Mouse (Mus musculus) liver, postnatal 0 days (tissue): ENCODE results near the gene Sppl2c. TPM values are rescaled to one million over a fixed set of nuclear protein-coding genes. Genes with fewer than 3 reads are reported as not detected.

Experiments
- ATAC-seq: fragments of 200-750 bp; cut with Nextera tagmentation; 2 replicates; pipeline ENCODE4 v1.8.0; 2017; ENCODE audit warnings: mild to moderate bottlenecking, moderate library complexity
- DNase-seq: peaks from one replicate; pipeline ENCODE4 v3.0.0-alpha.2; 2016
- H3K27ac ChIP-seq: fragments of 300-500 bp; sonication (generic); 2 replicates; pipeline ENCODE4 v1.5.1; 2014; ENCODE audit warnings: antibody characterized with exemption, moderate library complexity, mild to moderate bottlenecking, low read depth
- H3K27me3 ChIP-seq: fragments of 300-500 bp; sonication (generic); 2 replicates; pipeline ENCODE4 v1.6.1; 2014; ENCODE audit warnings: low read length, control low read depth, mixed read lengths; ENCODE audit not compliant: insufficient read depth
- H3K36me3 ChIP-seq: fragments of 300-500 bp; sonication (generic); replicated peaks from 2 replicates; pipeline ENCODE4 v1.6.1; 2014; ENCODE audit warnings: mild to moderate bottlenecking, control low read depth, low read length, moderate library complexity, mixed read lengths; ENCODE audit not compliant: insufficient read depth
- H3K4me1 ChIP-seq: fragments of 300-500 bp; sonication (generic); 2 replicates; pipeline ENCODE4 v1.6.1; 2014; ENCODE audit warnings: antibody characterized with exemption, mild to moderate bottlenecking, control low read depth; ENCODE audit not compliant: insufficient read depth
- H3K4me2 ChIP-seq: fragments of 300-500 bp; sonication (generic); 2 replicates; pipeline ENCODE4 v1.6.1; 2014; ENCODE audit warnings: low read depth, mild to moderate bottlenecking, low read length, moderate library complexity, mixed read lengths
- H3K4me3 ChIP-seq: fragments of 300-500 bp; sonication (generic); 2 replicates; pipeline ENCODE4 v1.5.1; 2014; ENCODE audit warnings: low read depth, low read length
- H3K9ac ChIP-seq: fragments of 300-500 bp; sonication (generic); replicated peaks from 2 replicates; pipeline ENCODE4 v1.6.1; 2014; ENCODE audit warnings: mild to moderate bottlenecking, moderate library complexity
- H3K9me3 ChIP-seq: fragments of 300-500 bp; sonication (generic); 2 replicates; pipeline ENCODE4 v1.6.1; 2016; ENCODE audit warnings: mild to moderate bottlenecking, control low read depth, low read length, mixed read lengths
- CTCF ChIP-seq: sonication (generic); IDR thresholded peaks from 2 replicates; pipeline ENCODE4 v1.5.1; 2016; ENCODE audit warnings: antibody characterized with exemption, low read depth
- EP300 ChIP-seq: IDR thresholded peaks from 2 replicates; pipeline ENCODE4 v1.6.1; 2016; ENCODE audit warnings: antibody characterized with exemption, low read depth, mild to moderate bottlenecking
- WGBS: fragments of 180-500 bp; shearing (Covaris S2); extraction: QIAGEN DNeasy Blood & Tissue Kit; methylation state at CpG from one replicate; pipeline ENCODE4 v1.1.7; 2014; ENCODE audit not compliant: insufficient replicate concordance; 5-methylcytosine and 5-hydroxymethylcytosine counted together
- polyA plus RNA-seq: library from polyadenylated mRNA; unstranded; fragments of >200 nt; fragmentation: Nextera tagmentation; extraction: Ambion mirVana; gene quantifications from 2 replicates; pipeline ENCODE4 v1.2.1, GENCODE M21; 2015

Gene Sppl2c
- polyA plus RNA-seq, 1 experiment from 2014 or later = not detected

GRCm38 (mm10) chr11:104154820-104155635 is 31.1 kb upstream of the Sppl2c start:
- no peak for DNase-seq
- no peaks in the 10 kb centered on the region for H3K9me3 ChIP-seq
- WGBS = 50% methylated on average over 9 of the region's 9 CpGs
- H3K4me3 ChIP-seq = no peak overlapping the region
- no peak for ATAC-seq
- no peak overlapping the region for H3K4me2 ChIP-seq
- TF ChIP-seq CTCF (no peak), EP300 (no peak)
- H3K36me3 ChIP-seq = no peaks in the 10 kb centered on the region
- H3K9ac ChIP-seq = no peak overlapping the region
- peaks cover 22% of the 10 kb centered on the region for H3K27me3 ChIP-seq
- H3K27ac ChIP-seq = no peak overlapping the region
- H3K4me1 ChIP-seq = no peaks in the 10 kb centered on the region

GRCm38 (mm10) chr11:104155899-104156298 is 30.2 kb upstream of the Sppl2c start:
- Histone ChIP-seq H3K27me3 (peaks cover 22% of the 10 kb centered on the region), H3K9ac (no peak overlapping the region), H3K27ac (no peak overlapping the region), H3K36me3 (no peaks in the 10 kb centered on the region), H3K4me1 (no peaks in the 10 kb centered on the region), H3K4me2 (no peak overlapping the region), H3K4me3 (no peak overlapping the region), H3K9me3 (no peaks in the 10 kb centered on the region)
- no peak for TF ChIP-seq CTCF
- no peak for TF ChIP-seq EP300
- ATAC-seq (no peak), DNase-seq (no peak)

DNA sequence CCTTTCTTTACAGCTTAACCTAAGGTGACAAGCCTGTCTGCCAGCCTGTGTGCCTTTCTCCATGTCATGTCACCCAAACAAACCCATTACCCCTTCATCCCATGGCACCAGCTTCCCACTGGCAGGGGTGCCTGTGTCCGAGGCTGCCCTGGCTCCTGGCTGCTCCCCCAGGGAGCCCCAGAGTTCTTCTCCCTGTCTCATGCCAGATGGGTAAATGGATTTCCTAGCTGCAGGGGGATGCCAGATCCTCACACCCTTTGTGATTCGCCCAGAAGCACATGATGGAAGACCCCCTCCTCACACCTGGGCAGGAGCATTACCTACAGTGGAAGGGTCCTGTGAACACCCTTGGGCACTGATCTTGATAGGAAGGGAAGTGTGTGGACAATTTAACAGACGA is 29.7 kb upstream of the Sppl2c start:
- DNase-seq = no peak
- 48% methylated on average over 3 of the region's 3 CpGs for WGBS
- no peaks in the 10 kb centered on the region for H3K36me3 ChIP-seq
- no peak overlapping the region for H3K4me3 ChIP-seq
- no peaks in the 10 kb centered on the region for H3K9me3 ChIP-seq
- H3K27me3 ChIP-seq = peaks cover 22% of the 10 kb centered on the region
- no peaks in the 10 kb centered on the region for H3K4me1 ChIP-seq
- no peak for TF ChIP-seq EP300
- TF ChIP-seq CTCF = no peak
- H3K9ac ChIP-seq = no peak overlapping the region
- ATAC-seq = no peak
- no peak overlapping the region for H3K4me2 ChIP-seq
- H3K27ac ChIP-seq = no peak overlapping the region

- no peak for ATAC-seq
- Histone ChIP-seq H3K4me1 (no peaks in the 10 kb centered on the region), H3K9me3 (no peaks in the 10 kb centered on the region), H3K27ac (no peak overlapping the region), H3K4me2 (no peak overlapping the region), H3K9ac (no peak overlapping the region), H3K36me3 (no peaks in the 10 kb centered on the region), H3K4me3 (no peak overlapping the region), H3K27me3 (peaks cover 22% of the 10 kb centered on the region)
- TF ChIP-seq EP300 (no peak), CTCF (no peak; the same call in 1 of the 2 replicates)
- WGBS = 10% methylated on average over 23 of the region's 23 CpGs
- DNase-seq = peak; percentile 35
Measured at GRCm38 (mm10) chr11:104157603-104158259, 28.4 kb upstream of the Sppl2c start.

DNA sequence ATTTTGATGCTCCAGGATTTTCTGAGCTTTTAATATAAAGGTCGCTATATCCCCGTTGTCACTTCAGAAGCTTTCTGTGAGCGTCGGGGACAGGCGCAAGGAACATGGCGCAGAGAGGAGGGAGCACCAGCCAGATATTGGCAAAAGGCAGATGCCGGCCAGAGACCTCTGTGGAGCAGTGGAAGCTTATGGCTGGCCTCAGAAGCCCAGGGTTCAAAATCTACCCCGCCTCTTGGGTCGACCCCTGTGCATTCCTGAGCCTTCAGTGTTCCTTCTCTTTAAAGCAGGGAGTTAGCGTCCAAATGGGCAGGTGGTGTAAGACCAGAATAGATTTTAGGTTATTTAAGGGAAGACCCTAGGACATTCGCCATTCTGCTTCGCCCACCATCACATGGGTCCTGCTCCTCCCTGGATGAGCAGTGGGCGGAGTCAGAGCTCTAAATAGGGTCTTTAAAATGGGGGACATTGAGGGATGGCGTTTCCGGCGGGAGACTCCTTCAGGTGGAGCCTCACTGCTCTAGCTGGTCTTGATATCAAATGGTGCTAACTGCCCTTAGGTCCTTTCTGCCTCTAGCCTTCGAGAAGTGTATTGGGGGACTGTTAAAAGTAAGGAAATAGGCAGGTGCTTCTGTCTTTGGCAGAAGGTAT is 27.7 kb upstream of the Sppl2c start:
- H3K36me3 ChIP-seq = no peaks in the 10 kb centered on the region
- H3K27me3 ChIP-seq = peaks cover 22% of the 10 kb centered on the region
- H3K27ac ChIP-seq = no peak overlapping the region
- no peaks in the 10 kb centered on the region for H3K4me1 ChIP-seq
- DNase-seq (no peak), ATAC-seq (no peak)
- no peak overlapping the region for H3K9ac ChIP-seq
- H3K9me3 ChIP-seq = no peaks in the 10 kb centered on the region
- 11% methylated on average over 17 of the region's 17 CpGs for WGBS
- no peak overlapping the region for H3K4me2 ChIP-seq
- H3K4me3 ChIP-seq = no peak overlapping the region
- TF ChIP-seq EP300 = no peak
- no peak for TF ChIP-seq CTCF

GRCm38 (mm10) chr11:104159769-104160272 is 26.3 kb upstream of the Sppl2c start:
- Histone ChIP-seq H3K4me2 (no peak overlapping the region), H3K27me3 (peaks cover 22% of the 10 kb centered on the region), H3K36me3 (no peaks in the 10 kb centered on the region), H3K4me3 (no peak overlapping the region), H3K27ac (no peak overlapping the region), H3K9ac (no peak overlapping the region), H3K9me3 (no peaks in the 10 kb centered on the region), H3K4me1 (no peaks in the 10 kb centered on the region)
- 61% methylated on average over 4 of the region's 4 CpGs for WGBS
- DNase-seq (no peak), ATAC-seq (no peak)
- no peak for TF ChIP-seq CTCF
- TF ChIP-seq EP300 = no peak
